Mouse (Mus musculus): ENCODE measurements around the gene Skap2. TPM values are rescaled to one million over a fixed set of nuclear protein-coding genes. Genes with fewer than 3 reads are reported as not detected.

The Skap2 gene
- polyA plus RNA-seq, 1 experiment from 2014 or later = 7.9 TPM

DNA sequence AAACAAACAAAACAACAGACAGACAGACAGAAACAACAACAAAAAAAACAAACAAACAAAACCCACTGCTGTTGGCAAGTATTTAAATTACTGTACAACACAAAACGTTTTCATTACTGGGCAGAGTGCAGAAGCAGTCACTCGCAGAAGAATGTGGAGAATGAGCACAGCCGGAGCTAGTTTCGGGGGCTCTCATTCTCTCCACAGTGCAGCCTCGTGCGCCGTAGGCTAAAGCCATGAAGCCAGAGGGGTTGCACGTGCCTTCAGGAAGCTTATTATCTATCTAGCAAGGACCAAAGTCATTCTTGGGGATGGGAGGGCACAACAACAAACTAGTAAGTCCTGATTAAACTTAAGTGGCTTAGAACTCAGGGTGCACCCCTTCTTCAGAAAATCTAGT is 152.0 kb downstream of the Skap2 start:
- no peak for ATAC-seq (ENCODE audit: insufficient number of reproducible peaks, insufficient read depth, low FRiP score, low TSS enrichment)
- Histone ChIP-seq H3K27me3 (peaks cover 3% of the 10 kb centered on the region; the same call in 1 of the 2 replicates), H3K4me3 (no peak overlapping the region), H3K9ac (no peak overlapping the region), H3K4me1 (no peaks in the 10 kb centered on the region), H3K4me2 (replicated peaks) (no peak overlapping the region), H3K36me3 (no peaks in the 10 kb centered on the region), H3K27ac (no peak overlapping the region), H3K9me3 (no peaks in the 10 kb centered on the region)
- 16% methylated on average over 8 of the region's 8 CpGs for WGBS

DNA sequence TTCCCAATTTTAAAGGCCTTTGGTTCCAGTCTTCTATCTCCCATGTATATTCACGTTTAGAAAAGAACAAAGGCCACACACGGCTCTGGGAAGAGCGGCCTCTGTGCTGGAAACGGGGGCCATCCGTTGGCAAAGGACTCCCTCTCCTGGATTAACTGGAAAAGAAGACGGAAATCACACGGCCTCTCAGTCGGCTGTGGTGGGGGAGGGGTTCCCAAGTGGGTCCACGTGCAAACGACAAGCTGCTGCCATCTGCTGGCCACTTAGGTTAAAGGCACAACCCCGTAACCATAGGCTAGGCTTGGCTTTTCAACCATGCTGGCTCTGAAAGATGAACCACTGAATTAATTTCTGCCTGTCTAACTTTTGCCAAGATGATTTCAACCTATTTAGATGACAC is 154.5 kb downstream of the Skap2 start:
- ATAC-seq (ENCODE audit: insufficient number of reproducible peaks, insufficient read depth, low FRiP score, low TSS enrichment) = peak; percentile 82
- Histone ChIP-seq H3K4me3 (no peak overlapping the region), H3K9me3 (no peaks in the 10 kb centered on the region), H3K4me1 (no peaks in the 10 kb centered on the region), H3K27me3 (peaks cover 3% of the 10 kb centered on the region; the same call in 1 of the 2 replicates), H3K4me2 (replicated peaks) (no peak overlapping the region), H3K36me3 (no peaks in the 10 kb centered on the region), H3K27ac (no peak overlapping the region), H3K9ac (no peak overlapping the region)
- under 1% methylated on average over 11 of the region's 11 CpGs for WGBS

DNA sequence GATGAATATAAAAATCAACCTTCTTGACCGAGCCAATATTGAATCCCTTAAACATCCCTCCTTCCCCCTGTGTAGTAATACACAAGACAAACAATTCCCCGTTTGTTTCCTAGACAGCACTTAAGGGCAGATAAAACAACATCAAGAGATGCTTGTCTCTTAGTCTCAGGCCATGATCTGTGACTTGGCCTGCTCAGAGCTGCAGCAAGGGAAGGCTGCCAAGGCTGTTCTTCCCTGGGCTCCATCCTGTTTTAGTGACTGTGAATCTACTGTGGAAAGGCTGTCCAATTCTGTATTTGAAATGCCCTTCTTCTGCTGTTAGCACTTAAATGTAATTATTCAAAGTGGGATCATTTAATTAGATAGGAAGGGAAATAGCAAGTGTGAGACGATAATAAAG is 159.1 kb downstream of the Skap2 start:
- Histone ChIP-seq H3K4me1 (peaks cover 5% of the 10 kb centered on the region; the same call in 1 of the 2 replicates), H3K27me3 (peaks cover 4% of the 10 kb centered on the region; the same call in 1 of the 2 replicates), H3K4me2 (replicated peaks) (no peak overlapping the region), H3K9ac (no peak overlapping the region), H3K27ac (no peak overlapping the region), H3K9me3 (no peaks in the 10 kb centered on the region), H3K4me3 (no peak overlapping the region), H3K36me3 (no peaks in the 10 kb centered on the region)
- ATAC-seq (ENCODE audit: insufficient number of reproducible peaks, insufficient read depth, low FRiP score, low TSS enrichment) = no peak
- WGBS = 61% methylated on average over 3 of the region's 3 CpGs

DNA sequence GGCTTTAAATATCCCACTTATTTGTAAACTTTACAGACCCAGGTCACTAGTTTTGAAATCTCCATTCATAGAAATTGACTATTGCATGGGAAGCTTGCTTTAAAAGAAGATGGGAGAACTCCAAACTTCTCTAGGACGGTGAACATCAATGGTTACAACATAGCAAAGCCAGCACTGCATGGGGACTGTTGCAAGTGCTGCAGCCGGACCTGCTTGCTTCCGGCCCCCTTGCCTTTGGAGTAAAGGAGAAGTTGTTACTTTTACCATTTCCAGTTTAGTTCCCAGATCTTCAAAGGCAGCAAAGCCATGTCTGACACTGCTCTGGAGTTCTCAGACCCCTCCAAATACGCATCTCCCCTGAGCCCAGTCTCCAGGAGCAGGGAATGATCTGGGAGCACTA is 159.7 kb downstream of the Skap2 start:
- Histone ChIP-seq H3K4me1 (peaks cover 9% of the 10 kb centered on the region; the same call in 1 of the 2 replicates), H3K4me2 (replicated peaks) (no peak overlapping the region), H3K27me3 (peaks cover 6% of the 10 kb centered on the region; the same call in 1 of the 2 replicates), H3K9ac (no peak overlapping the region), H3K9me3 (no peaks in the 10 kb centered on the region), H3K4me3 (no peak overlapping the region), H3K27ac (no peak overlapping the region), H3K36me3 (no peaks in the 10 kb centered on the region)
- no peak for ATAC-seq (ENCODE audit: insufficient number of reproducible peaks, insufficient read depth, low FRiP score, low TSS enrichment)
- 63% methylated on average over 4 of the region's 4 CpGs for WGBS

DNA sequence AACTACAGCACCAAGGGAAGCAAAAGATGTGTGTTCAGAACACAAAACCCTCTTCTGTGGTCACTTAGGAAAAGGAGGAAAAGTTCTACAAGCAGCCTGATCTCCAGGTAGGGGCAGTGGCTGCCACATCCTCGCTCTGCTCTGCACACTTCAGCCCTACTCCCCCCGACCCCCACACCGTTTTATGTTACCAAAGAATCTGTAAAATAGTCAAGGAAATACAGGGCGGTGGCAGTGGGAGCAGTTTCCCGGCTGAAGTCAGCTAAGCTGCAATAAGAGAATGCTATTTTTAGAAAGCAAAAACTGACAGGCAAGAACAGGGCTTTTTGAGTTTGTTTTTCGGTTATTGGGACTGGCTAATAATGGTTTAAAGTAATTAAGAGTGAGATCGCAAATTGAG is 160.8 kb downstream of the Skap2 start:
- Histone ChIP-seq H3K9ac (no peak overlapping the region), H3K9me3 (no peaks in the 10 kb centered on the region), H3K27ac (no peak overlapping the region), H3K27me3 (peaks cover 16% of the 10 kb centered on the region), H3K4me3 (no peak overlapping the region), H3K4me2 (replicated peaks) (no peak overlapping the region), H3K36me3 (no peaks in the 10 kb centered on the region), H3K4me1 (peaks cover 9% of the 10 kb centered on the region; the same call in 1 of the 2 replicates)
- 32% methylated on average over 7 of the region's 7 CpGs for WGBS
- no peak for ATAC-seq (ENCODE audit: insufficient number of reproducible peaks, insufficient read depth, low FRiP score, low TSS enrichment)

DNA sequence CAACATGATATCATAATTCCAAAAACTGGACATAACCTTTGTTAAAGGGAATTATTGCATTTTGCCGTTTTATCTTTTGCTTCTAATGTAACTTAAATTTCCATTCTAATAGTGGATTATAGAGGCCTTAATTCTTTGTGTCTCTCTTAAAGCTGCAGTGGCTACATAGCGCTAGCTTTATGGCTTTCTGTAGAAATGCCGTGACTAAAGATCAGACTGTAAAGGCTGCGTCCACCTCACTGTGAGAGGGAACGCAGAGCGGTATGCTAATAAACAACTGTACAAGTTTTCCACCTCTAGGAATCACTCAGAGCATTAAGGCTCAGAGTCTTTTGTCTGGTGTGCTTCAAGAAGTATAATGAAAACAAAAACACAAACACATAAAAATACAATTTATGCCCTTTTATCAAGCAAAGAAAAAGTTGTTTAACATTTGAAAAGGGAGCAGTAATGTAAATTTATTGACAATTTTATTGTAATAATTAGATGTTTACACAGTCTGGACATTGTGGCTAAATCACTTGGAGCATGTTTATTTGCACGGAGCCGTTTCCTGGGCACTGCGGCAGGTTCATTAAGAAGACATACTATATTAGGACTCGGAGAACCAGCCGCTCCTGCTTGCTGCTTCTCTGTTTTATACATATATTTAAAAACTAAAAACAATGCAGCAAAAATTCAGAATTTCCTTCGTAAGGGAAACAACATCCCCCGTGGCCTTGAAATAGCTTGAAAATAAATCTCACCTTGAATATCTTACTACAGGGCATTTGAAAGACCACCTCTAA is 162.1 kb downstream of the Skap2 start:
- H3K9me3 ChIP-seq = no peaks in the 10 kb centered on the region
- no peak overlapping the region for H3K9ac ChIP-seq
- H3K27me3 ChIP-seq = peaks cover 16% of the 10 kb centered on the region
- WGBS = 78% methylated on average over 13 of the region's 13 CpGs
- H3K27ac ChIP-seq = no peak overlapping the region
- H3K4me3 ChIP-seq = no peak overlapping the region
- no peak for ATAC-seq (ENCODE audit: insufficient number of reproducible peaks, insufficient read depth, low FRiP score, low TSS enrichment)
- H3K4me1 ChIP-seq = peaks cover 9% of the 10 kb centered on the region; the same call in 1 of the 2 replicates
- no peak overlapping the region for H3K4me2 ChIP-seq (replicated peaks)
- no peaks in the 10 kb centered on the region for H3K36me3 ChIP-seq

DNA sequence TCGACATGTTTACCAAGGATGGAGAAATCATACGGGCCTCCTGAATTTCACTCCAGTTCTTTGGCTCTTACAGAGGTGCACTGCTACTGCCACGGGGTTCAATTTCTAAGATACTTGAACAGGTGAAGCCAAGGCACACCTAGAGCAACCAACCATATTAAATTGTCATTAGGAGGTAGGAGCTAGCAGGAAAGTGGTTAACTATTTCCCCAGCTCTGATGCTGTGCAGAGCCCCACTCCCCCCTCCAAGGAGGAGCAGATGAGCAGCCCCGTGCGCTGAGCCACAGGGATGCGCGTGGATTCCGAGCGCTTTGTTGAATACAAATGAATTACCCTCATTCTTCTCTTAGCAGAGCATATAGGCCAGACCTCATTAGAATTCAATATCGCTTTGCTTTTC is 162.8 kb downstream of the Skap2 start:
- H3K9ac ChIP-seq = no peak overlapping the region
- no peak overlapping the region for H3K4me3 ChIP-seq
- no peak for ATAC-seq (ENCODE audit: insufficient number of reproducible peaks, insufficient read depth, low FRiP score, low TSS enrichment)
- 43% methylated on average over 10 of the region's 10 CpGs for WGBS
- no peak overlapping the region for H3K4me2 ChIP-seq (replicated peaks)
- H3K27me3 ChIP-seq = peaks cover 16% of the 10 kb centered on the region
- H3K9me3 ChIP-seq = no peaks in the 10 kb centered on the region
- peaks cover 9% of the 10 kb centered on the region; the same call in 1 of the 2 replicates for H3K4me1 ChIP-seq
- H3K36me3 ChIP-seq = no peaks in the 10 kb centered on the region
- H3K27ac ChIP-seq = no peak overlapping the region

DNA sequence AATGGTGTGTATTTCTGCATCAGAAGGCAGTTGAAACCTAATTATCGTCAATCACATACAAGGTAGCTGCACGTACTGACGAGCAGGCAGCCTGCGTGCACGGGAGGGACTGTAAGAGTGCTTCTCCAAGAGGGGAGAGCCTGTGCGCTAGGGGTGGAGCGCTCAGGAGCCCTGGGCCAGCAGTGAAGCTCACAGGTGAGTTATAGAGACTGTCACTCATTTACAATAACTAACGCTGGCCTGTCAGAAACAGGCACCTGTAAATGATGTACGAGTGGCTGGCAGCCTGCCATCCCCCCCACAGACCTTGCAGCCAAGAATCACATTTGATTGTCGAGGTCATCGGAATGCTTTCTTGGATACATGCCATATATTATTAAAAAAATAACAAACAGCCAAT is 168.2 kb downstream of the Skap2 start:
- Histone ChIP-seq H3K9ac (no peak overlapping the region), H3K27me3 (peaks cover 12% of the 10 kb centered on the region), H3K36me3 (no peaks in the 10 kb centered on the region), H3K4me2 (replicated peaks) (no peak overlapping the region), H3K27ac (no peak overlapping the region), H3K4me3 (no peak overlapping the region), H3K9me3 (no peaks in the 10 kb centered on the region), H3K4me1 (peaks cover 12% of the 10 kb centered on the region; the same call in 1 of the 2 replicates)
- WGBS = 60% methylated on average over 11 of the region's 11 CpGs
- 0 out of 2 replicates have a peak, but pooled peaks have one; percentile 52 for ATAC-seq (ENCODE audit: insufficient number of reproducible peaks, insufficient read depth, low FRiP score, low TSS enrichment)

DNA sequence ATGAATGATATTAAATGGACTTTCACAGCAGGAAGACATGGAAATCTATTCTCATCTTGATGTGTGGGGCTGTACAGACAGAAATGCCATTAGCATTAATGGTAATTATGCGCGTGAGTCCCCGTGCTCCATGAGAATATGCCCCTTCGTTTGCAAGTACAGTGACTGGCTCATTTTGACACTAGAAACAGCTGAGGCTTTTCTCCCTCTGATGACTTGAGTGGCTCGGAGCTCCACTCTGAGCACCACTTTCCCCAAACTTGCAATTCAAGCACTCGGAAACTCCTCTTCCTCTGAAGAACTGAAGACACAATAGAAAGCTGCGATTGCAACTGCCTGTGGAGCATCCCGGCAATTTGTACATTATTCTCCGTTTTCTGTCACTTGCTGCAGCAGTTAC is 169.3 kb downstream of the Skap2 start:
- no peaks in the 10 kb centered on the region for H3K36me3 ChIP-seq

DNA sequence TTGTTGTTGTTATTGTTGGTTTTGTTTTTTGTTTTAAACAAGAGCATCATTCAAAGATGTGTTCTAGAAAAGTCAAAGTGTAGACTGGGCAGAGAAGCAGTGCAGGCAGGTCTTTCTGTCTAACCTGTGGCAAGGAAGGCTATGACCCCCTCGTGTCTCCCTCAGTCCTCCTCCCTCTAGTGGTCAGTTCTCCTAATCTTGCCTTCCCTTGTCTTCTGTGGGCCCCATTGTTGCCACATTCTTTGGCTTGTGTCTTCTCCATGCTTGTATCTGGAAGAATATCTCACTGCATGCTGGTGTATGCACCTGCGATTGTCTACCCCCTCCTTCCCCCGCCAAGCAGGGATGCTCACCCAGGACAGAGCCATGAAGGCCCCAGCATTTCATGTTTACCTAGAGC is 174.2 kb downstream of the Skap2 start:
- no peaks in the 10 kb centered on the region for H3K36me3 ChIP-seq
- no peak overlapping the region for H3K4me3 ChIP-seq
- H3K9ac ChIP-seq = no peak overlapping the region
- H3K4me1 ChIP-seq = no peaks in the 10 kb centered on the region
- H3K27me3 ChIP-seq = no peaks in the 10 kb centered on the region
- no peak overlapping the region for H3K27ac ChIP-seq
- 77% methylated on average over 3 of the region's 3 CpGs for WGBS
- no peaks in the 10 kb centered on the region for H3K9me3 ChIP-seq
- no peak overlapping the region for H3K4me2 ChIP-seq (replicated peaks)
- ATAC-seq (ENCODE audit: insufficient number of reproducible peaks, insufficient read depth, low FRiP score, low TSS enrichment) = no peak

More for the DNA sequence above, 169.3 kb downstream of the Skap2 start:
- no peaks in the 10 kb centered on the region for H3K9me3 ChIP-seq
- H3K9ac ChIP-seq = no peak overlapping the region
- 90% methylated on average over 9 of the region's 9 CpGs for WGBS
- no peak overlapping the region for H3K4me3 ChIP-seq
- H3K4me2 ChIP-seq (replicated peaks) = no peak overlapping the region
- H3K27me3 ChIP-seq = peaks cover 12% of the 10 kb centered on the region
- H3K27ac ChIP-seq = no peak overlapping the region
- H3K4me1 ChIP-seq = peaks cover 5% of the 10 kb centered on the region; the same call in 1 of the 2 replicates
- ATAC-seq (ENCODE audit: insufficient number of reproducible peaks, insufficient read depth, low FRiP score, low TSS enrichment) = no peak

DNA sequence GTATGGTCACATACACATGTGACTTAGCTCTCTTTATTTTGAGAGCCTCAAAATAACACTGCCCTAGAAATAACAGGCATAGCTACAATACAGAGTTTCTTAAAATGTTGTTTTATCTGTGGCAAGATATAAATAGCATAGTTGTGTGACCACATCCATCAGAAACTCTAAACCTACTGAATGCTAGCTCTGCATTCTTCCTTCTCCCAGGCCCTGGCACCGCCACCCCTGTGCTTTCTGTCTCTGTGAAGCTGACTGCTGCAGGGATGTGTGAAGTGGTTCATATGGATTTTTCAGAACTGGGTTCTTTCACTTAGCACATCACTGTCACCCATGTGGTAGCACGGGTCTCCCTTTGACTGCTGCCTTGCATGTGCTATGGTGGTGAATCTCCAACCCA is 179.0 kb downstream of the Skap2 start:
- Histone ChIP-seq H3K4me3 (no peak overlapping the region), H3K9me3 (no peaks in the 10 kb centered on the region), H3K27me3 (no peaks in the 10 kb centered on the region), H3K4me1 (no peaks in the 10 kb centered on the region), H3K27ac (no peak overlapping the region), H3K9ac (no peak overlapping the region), H3K36me3 (no peaks in the 10 kb centered on the region), H3K4me2 (replicated peaks) (no peak overlapping the region)
- ATAC-seq (ENCODE audit: insufficient number of reproducible peaks, insufficient read depth, low FRiP score, low TSS enrichment) = no peak
- WGBS = 68% methylated on average over 2 of the region's 2 CpGs

DNA sequence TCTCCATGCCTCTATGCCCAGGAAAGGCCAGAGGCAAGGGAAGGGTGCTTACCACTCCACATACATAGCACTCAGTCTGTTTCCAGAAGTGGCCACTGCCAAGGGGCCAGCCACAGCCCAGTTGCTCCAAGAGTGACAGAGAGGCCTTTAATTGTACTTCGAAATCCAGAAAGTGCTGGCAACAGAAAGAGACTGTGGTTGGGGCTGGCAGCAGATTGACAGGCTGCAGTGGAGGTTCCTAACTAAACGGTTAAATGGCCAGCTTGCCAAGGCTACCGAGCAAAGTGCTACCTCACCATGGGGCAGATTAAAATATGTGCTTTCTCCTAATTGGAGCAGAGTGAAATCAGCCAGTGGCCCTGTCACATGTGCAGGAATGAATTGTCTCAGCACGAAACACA is 186.7 kb downstream of the Skap2 start:
- ATAC-seq (ENCODE audit: insufficient number of reproducible peaks, insufficient read depth, low FRiP score, low TSS enrichment) = no peak
- H3K27me3 ChIP-seq = no peaks in the 10 kb centered on the region

More for the DNA sequence above, 186.7 kb downstream of the Skap2 start:
- H3K4me3 ChIP-seq = no peak overlapping the region
- 69% methylated on average over 4 of the region's 4 CpGs for WGBS
- no peaks in the 10 kb centered on the region for H3K9me3 ChIP-seq
- H3K9ac ChIP-seq = no peak overlapping the region
- H3K4me2 ChIP-seq (replicated peaks) = no peak overlapping the region
- H3K36me3 ChIP-seq = no peaks in the 10 kb centered on the region
- no peak overlapping the region for H3K27ac ChIP-seq
- H3K4me1 ChIP-seq = no peaks in the 10 kb centered on the region
